Comparison of ENCODE assay signal across 7 mouse cellular contexts in the genomic region with DNA sequence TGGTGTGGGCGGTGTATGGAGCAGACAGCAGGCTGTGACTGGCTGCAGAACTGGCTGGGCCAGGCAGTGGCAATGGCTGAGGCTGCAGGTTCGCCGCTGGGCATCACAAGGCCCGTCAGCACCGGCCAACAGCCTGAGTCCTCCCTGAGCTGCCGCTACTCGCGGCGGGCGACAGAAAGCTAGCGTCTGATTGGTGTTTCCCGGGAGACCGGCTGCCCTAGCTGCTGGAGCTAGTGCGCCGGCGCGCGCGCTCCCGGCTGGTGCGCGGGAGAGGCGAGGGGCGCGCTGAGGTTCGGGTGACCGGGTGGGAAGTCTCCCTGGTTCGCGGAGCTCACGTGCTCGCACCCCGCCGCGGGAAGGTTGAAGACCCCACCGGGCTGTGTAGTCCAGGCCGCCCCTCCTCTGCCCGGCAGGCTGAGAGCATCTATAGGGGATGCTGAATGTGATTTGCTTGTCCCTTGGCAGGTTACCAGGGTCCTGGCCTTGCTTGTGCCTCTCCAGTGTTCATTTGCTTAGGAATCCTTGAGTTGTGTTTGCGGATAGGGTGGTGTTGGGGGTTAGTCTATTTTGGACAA.
DNase-seq lines count a peak whose midpoint lies in the region; ATAC-seq and TF ChIP-seq lines count a peak whose summit lies in the region.

No protein-coding gene starts in this region.

- no peak for TF ChIP-seq CTCF in embryonic fibroblast, embryonic 13.5 days (IDR thresholded peaks at IDR 0.05; ENCODE audit: borderline replicate concordance, insufficient read depth, low read length)

- H3K9ac ChIP-seq in hindbrain, embryonic 16.5 days (ENCODE audit: low read depth, low read length), result peak overlapping the region; percentile 71

- DNase-seq in ES-CJ7 (ENCODE audit: low read depth, low spot score) (peak; percentile 83), adipocyte (ENCODE audit: low spot score) (no peak)
- peak; percentile 62 for DNase-seq in adrenal gland, postnatal 25 days
- DNase-seq in left cerebral cortex, adult 9 months (ENCODE audit: low spot score in 2 of 2), result peak; percentile 93 to 94

- peak overlapping the region; percentile 49 for H3K4me3 ChIP-seq in embryonic fibroblast, embryonic 13.5 days (ENCODE audit: insufficient read depth, low read length)
- H3K4me3 ChIP-seq in hindbrain, embryonic 16.5 days (ENCODE audit: low read length), result peak overlapping the region; percentile 46
- no peak overlapping the region for H3K4me3 ChIP-seq in myocyte

- no peaks in the 10 kb centered on the region for H3K27me3 ChIP-seq in hindbrain, embryonic 16.5 days (replicated peaks; ENCODE audit: control insufficient read depth, insufficient read depth, low read length)
- peaks cover 5% of the 10 kb centered on the region for H3K27me3 ChIP-seq in myocyte (ENCODE audit: control insufficient read depth, insufficient read depth, insufficient read length)

- peak overlapping the region; percentile 78 for H3K4me2 ChIP-seq in hindbrain, embryonic 16.5 days (ENCODE audit: low read length)
- peak overlapping the region; percentile 30 for H3K4me2 ChIP-seq in myocyte (ENCODE audit: low read depth)

- H3ac ChIP-seq in myocyte (ENCODE audit: control insufficient read depth, insufficient read length), result no peak overlapping the region

- TF ChIP-seq POLR2A in embryonic fibroblast, embryonic 13.5 days (IDR thresholded peaks at IDR 0.05; ENCODE audit: low read depth, low read length), result no peak
- no peak for TF ChIP-seq POLR2A in myocyte (IDR thresholded peaks at IDR 0.05; ENCODE audit: insufficient read length, low read depth)

- H3K9me3 ChIP-seq in hindbrain, embryonic 16.5 days (ENCODE audit: control insufficient read depth, low read length), result no peaks in the 10 kb centered on the region

- no peaks in the 10 kb centered on the region for H3K79me2 ChIP-seq in myocyte (ENCODE audit: control insufficient read depth, insufficient read depth)

- H3K27ac ChIP-seq in embryonic fibroblast, embryonic 13.5 days (ENCODE audit: insufficient read depth, low read length), result no peak overlapping the region
- peak overlapping the region; percentile 86 for H3K27ac ChIP-seq in hindbrain, embryonic 16.5 days (ENCODE audit: low read depth, low read length)

- peak; percentile 95 for ATAC-seq in hindbrain, embryonic 16.5 days

- no peaks in the 10 kb centered on the region for H3K4me1 ChIP-seq in embryonic fibroblast, embryonic 13.5 days (ENCODE audit: control insufficient read depth, insufficient read depth, low read length)
- peaks cover 13% of the 10 kb centered on the region; the same call in 1 of the 2 replicates for H3K4me1 ChIP-seq in hindbrain, embryonic 16.5 days (ENCODE audit: control insufficient read depth, insufficient read depth, low read depth, low read length)

- under 1% methylated on average over 36 of the region's 38 CpGs for WGBS in hindbrain, embryonic 16.5 days

- no peaks in the 10 kb centered on the region for H3K36me3 ChIP-seq in hindbrain, embryonic 16.5 days (ENCODE audit: control insufficient read depth, insufficient read depth, low read length)
- no peaks in the 10 kb centered on the region for H3K36me3 ChIP-seq in myocyte (ENCODE audit: control insufficient read depth, insufficient read depth)

TF ChIP-seq in myocyte, 11 proteins besides CTCF, POLR2A, EP300 and RAD21:
- TF ChIP-seq MYOD1 (IDR thresholded peaks at IDR 0.05; ENCODE audit: control insufficient read depth in 1 of 3, insufficient read length in 2 of 3, low read depth in 2 of 3), result no peak
